Mouse (Mus musculus): ENCODE results near the gene Numb.

DNA sequence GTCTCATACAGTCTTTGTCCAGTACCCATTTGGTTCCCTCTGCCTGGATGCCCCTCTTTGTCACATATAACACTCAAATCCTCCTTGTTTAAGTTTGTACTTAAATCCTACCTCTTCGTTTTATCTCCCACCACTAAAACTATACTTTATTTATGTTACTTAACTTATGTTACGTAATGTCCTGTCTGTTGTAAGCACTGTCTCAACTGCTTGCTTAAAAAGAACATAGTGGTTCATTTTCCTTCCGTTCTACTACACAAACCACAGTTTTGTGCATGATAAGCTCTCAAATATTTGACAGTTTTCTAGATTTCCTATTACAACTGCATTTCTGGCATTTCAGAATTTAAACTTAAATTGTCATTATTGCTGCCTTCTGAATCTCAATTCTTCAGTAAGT, 59.9 kb downstream of the Numb start:
- no peak for TF ChIP-seq ZC3H11A (IDR thresholded peaks at IDR 0.05; ENCODE audit: borderline replicate concordance, low read depth, low read length)
- no peak for TF ChIP-seq CHD2 (IDR thresholded peaks at IDR 0.05; ENCODE audit: low read depth, low read length)
- TF ChIP-seq ZNF384 (IDR thresholded peaks at IDR 0.05; ENCODE audit: low read depth, low read length), result no peak
